Mouse (Mus musculus): Measurements from ENCODE around the gene Pnkp. TPM values are rescaled to one million over a fixed set of nuclear protein-coding genes. Genes with fewer than 3 reads are reported as not detected.

Gene Pnkp
- total and polyA plus RNA-seq, 3 experiments: 14.8 to 41.6 (median 22.2) TPM

DNA sequence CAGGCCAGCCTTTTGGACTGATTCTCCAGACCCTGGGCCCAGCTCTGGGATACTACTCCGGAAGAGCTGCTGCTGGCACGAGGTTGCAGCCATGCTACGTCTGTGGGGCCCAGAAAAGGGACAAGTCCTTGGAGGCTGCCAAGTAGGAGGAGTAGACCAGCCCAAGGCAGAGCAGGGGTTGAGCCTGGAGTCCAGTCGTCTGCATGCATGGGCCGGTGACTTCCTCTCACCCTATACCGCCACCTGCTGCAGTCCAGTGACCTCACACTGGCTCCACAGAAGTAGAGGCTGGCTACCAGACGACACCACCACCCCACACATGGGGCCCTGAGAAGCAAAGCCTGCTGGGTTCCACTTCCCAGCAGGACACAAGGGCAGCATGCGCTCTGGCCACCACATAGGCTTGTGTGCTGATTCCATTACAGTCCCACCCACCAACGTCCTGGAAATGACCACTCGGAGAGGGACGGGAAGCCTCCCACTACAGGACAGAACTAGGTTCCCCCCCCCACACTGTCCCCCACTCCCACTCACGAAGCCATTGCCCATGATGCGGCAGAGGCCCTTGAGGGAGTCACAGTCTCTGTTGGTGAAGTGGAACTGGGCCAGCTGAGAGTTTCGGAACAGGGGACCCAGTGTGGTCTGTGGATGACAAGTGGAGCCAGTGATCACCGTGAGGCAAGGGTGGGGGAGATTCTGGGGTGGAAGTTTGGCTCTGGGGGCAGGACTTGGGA is 9.5 kb downstream of the Pnkp start:
- Histone ChIP-seq H3K4me1 (ENCODE audit: control insufficient read depth in 1 of 2, insufficient read depth in 2 of 2) (peaks cover 31 to 51% of the 10 kb centered on the region in 2 experiments), H3K27me3 (replicated peaks) (peaks cover 21% of the 10 kb centered on the region), H3K4me3 (replicated peaks in 1 of 3; ENCODE audit: low read depth in 2 of 3, low read length in 2 of 3, poor library complexity in 1 of 3) (no peak overlapping the region), H3K9me3 (replicated peaks; ENCODE audit: low read length) (no peaks in the 10 kb centered on the region), H3K79me2 (replicated peaks; ENCODE audit: control insufficient read depth, extremely low read depth, insufficient read depth, poor library complexity, severe bottlenecking) (no peaks in the 10 kb centered on the region), H3K27ac (ENCODE audit: insufficient read depth, low read depth) (no peak overlapping the region), H3K9ac (ENCODE audit: insufficient read depth, low read depth) (no peak overlapping the region), H3K4me2 (ENCODE audit: insufficient read depth, low read depth, poor library complexity, severe bottlenecking) (no peak overlapping the region), H3K36me3 (replicated peaks in 1 of 2; ENCODE audit: control insufficient read depth in 1 of 2, insufficient read depth in 1 of 2, low read length in 1 of 2) (peaks cover 38 to 49% of the 10 kb centered on the region in 2 experiments)
- in situ Hi-C loops (cut with MboI; ENCODE audit: low pct_ligation_motif_present, low pct_unique_long_range_greater_than_20kb, low sequenced_read_pairs): no loop called here
- TF ChIP-seq CTCF (conservative IDR thresholded peaks at IDR 0.05 in 1 of 2, IDR thresholded peaks at IDR 0.05 in 1 of 2; ENCODE audit: low read depth in 2 of 2, low read length in 2 of 2) (peak in 1 of 2 experiments; percentile 47; a peak in 2 of 4 replicates), E2F4 (IDR thresholded peaks at IDR 0.05; ENCODE audit: insufficient replicate concordance, low read depth, low read length) (no peak), ELF1 (IDR thresholded peaks at IDR 0.05; ENCODE audit: low read depth, low read length) (0 out of 2 replicates have a peak, but pooled peaks have one; percentile 13), CHD1 (IDR thresholded peaks at IDR 0.05; ENCODE audit: low read depth, low read length) (no peak), RAD21 (IDR thresholded peaks at IDR 0.05; ENCODE audit: low read depth, low read length) (peak; percentile 18), SMC3 (IDR thresholded peaks at IDR 0.05; ENCODE audit: low read depth, low read length) (peak; percentile 20; the same call in 1 of the 2 replicates)
- no peak for DNase-seq (ENCODE audit: extremely low read depth)
- dilution Hi-C loops (cut with MboI; ENCODE audit: extremely low pct_ligation_motif_present, extremely low pct_unique_long_range_greater_than_20kb, low sequenced_read_pairs): no loop called here

GRCm38 (mm10) chr7:44867010-44867702 is 10.2 kb downstream of the Pnkp start:
- Histone ChIP-seq H3K9ac (ENCODE audit: insufficient read depth, low read depth) (no peak overlapping the region), H3K27me3 (replicated peaks) (peaks cover 21% of the 10 kb centered on the region), H3K36me3 (replicated peaks in 1 of 2; ENCODE audit: control insufficient read depth in 1 of 2, insufficient read depth in 1 of 2, low read length in 1 of 2) (peaks cover 31 to 44% of the 10 kb centered on the region in 2 experiments), H3K4me2 (ENCODE audit: insufficient read depth, low read depth, poor library complexity, severe bottlenecking) (no peak overlapping the region), H3K27ac (ENCODE audit: insufficient read depth, low read depth) (no peak overlapping the region), H3K79me2 (replicated peaks; ENCODE audit: control insufficient read depth, extremely low read depth, insufficient read depth, poor library complexity, severe bottlenecking) (no peaks in the 10 kb centered on the region), H3K4me1 (ENCODE audit: control insufficient read depth in 1 of 2, insufficient read depth in 2 of 2) (peaks cover 25 to 45% of the 10 kb centered on the region in 2 experiments), H3K4me3 (replicated peaks in 1 of 3; ENCODE audit: low read depth in 2 of 3, low read length in 2 of 3, poor library complexity in 1 of 3) (no peak overlapping the region), H3K9me3 (replicated peaks; ENCODE audit: low read length) (no peaks in the 10 kb centered on the region)
- TF ChIP-seq MAX (IDR thresholded peaks at IDR 0.05; ENCODE audit: low read length) (no peak), SMC3 (IDR thresholded peaks at IDR 0.05; ENCODE audit: low read depth, low read length) (no peak), TBP (conservative IDR thresholded peaks at IDR 0.05; ENCODE audit: low read depth, low read length) (no peak), MYC (IDR thresholded peaks at IDR 0.05; ENCODE audit: low read depth, low read length) (no peak), CTCF (conservative IDR thresholded peaks at IDR 0.05 in 1 of 2, IDR thresholded peaks at IDR 0.05 in 1 of 2; ENCODE audit: low read depth in 2 of 2, low read length in 2 of 2) (no peak), ZMIZ1 (IDR thresholded peaks at IDR 0.05; ENCODE audit: low read depth, low read length) (no peak), MAZ (IDR thresholded peaks at IDR 0.05; ENCODE audit: low read depth, low read length) (no peak), IRF4 (IDR thresholded peaks at IDR 0.05; ENCODE audit: low read depth, low read length) (no peak), JUND (conservative IDR thresholded peaks at IDR 0.05; ENCODE audit: low read depth, low read length) (no peak), GABPA (IDR thresholded peaks at IDR 0.05; ENCODE audit: insufficient replicate concordance, low read depth, low read length) (no peak)
- DNase-seq (ENCODE audit: extremely low read depth): no peak
- dilution Hi-C loops (cut with MboI; ENCODE audit: extremely low pct_ligation_motif_present, extremely low pct_unique_long_range_greater_than_20kb, low sequenced_read_pairs) (no loop called here), in situ Hi-C loops (cut with MboI; ENCODE audit: low pct_ligation_motif_present, low pct_unique_long_range_greater_than_20kb, low sequenced_read_pairs) (no loop called here)
